Mouse (Mus musculus): ENCODE results near the gene Ints6l. TPM values are rescaled to one million over a fixed set of nuclear protein-coding genes. Genes with fewer than 3 reads are reported as not detected.

The Ints6l gene
- 24.6 TPM for polyA plus RNA-seq (2014; fragmentation: Illumina TruSeq; extraction: RNeasy Lipid Tissue Mini Kit (QIAGEN cat#74804); ENCODE audit: insufficient read depth, low read depth, low replicate concordance)

DNA sequence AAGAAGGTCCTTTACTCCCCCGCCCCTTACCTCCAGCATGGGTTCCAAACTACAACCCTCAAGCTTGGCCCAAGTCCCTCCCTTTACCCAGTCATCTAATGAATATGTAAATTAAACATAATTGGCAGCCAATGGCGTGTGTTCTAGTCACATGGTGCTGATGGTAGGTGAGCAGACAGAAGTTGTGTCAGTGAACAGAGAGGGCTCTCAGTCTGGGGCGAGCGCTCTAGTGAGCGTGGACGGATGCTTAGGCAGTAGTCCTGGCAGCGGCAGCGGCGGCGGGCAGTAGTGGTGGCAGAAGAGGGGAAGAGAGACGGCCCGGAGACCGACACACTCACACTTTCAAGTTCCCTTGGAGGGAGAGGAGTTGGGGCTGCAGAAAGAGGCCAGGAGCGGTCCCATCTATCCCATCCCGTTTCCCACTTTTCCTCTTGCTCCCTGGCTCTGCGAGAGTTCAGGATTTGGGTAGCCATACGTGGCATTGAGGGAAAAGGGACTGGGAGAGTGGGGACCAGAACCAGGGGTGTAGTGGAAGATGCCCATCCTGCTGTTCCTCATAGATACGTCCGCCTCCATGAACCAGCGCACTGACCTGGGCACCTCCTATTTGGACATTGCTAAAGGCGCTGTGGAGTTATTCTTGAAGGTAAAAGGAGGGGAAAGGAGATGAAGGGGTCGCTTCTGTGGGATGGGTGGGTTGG is at the start of gene Ints6l:
Ints6l (plus strand) TSS at position 187 of the 701 bp plus-strand sequence.

GRCm38 (mm10) chrX:56447524-56448015 is 7.1 kb upstream of the Ints6l start, which contains the start of gene Gm2174:
Gene Gm2174, plus strand, starts transcription at chrX:56447965.

DNA sequence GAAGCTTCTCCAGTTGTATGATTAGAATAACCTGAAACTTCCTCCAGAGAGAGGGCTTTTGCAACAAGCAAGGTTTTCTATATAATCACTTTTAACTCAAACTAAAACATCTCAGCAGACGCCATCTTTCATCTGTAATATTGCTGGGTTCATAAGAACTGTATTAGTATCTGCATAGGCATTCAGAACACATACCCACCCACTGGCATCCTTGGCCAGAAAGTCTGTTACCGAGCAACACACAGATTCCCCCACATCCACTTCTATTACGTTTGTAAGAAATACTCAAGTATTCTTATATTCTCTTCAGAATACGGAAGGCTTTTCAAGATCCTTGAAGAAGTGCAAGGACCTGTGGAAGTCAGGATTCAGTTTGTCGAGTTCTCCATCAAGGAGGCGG is 69.8 kb downstream of the Ints6l start, which contains the start of gene Gm10477:
Gm10477 (plus strand) TSS at position 301 of the 400 bp plus-strand sequence.

DNA sequence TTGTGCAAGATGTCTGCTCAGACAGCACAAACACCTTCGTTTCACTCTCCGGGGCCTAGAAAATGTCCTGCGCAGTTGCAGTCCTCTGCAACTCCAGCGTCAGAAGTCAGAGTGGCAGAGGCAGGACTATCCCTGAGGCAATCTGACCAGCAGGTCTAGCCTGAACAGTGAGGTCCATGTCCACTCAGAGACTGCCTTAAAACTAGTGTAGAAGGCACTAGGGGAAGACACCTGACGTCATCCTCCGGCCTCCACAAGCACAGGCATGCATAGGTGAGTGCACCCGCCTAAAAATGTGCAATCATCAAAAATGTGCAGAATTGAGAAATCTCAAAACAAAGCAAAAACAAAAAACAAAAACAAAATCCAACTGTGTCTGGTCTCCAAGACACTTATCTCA is 94.8 kb downstream of the Ints6l start, which contains the start of gene Gm648:
Gm648 (minus strand) TSS at position 101 of the 400 bp plus-strand sequence.

Other genes with a start within 250 kb of the Ints6l start
- not detected for gene Gm773, start 242.0 kb upstream of the Ints6l start, polyA plus RNA-seq (2014; fragmentation: Illumina TruSeq; extraction: RNeasy Lipid Tissue Mini Kit (QIAGEN cat#74804); ENCODE audit: insufficient read depth, low read depth, low replicate concordance)
- gene Zfp449, start 108.5 kb upstream of the Ints6l start, polyA plus RNA-seq (2014; fragmentation: Illumina TruSeq; extraction: RNeasy Lipid Tissue Mini Kit (QIAGEN cat#74804); ENCODE audit: insufficient read depth, low read depth, low replicate concordance), result 1.7 TPM
- 0.90 TPM for gene Smim10l2a, start 80.3 kb upstream of the Ints6l start, polyA plus RNA-seq (2014; fragmentation: Illumina TruSeq; extraction: RNeasy Lipid Tissue Mini Kit (QIAGEN cat#74804); ENCODE audit: insufficient read depth, low read depth, low replicate concordance)
- not detected for gene Gm2174, start 6.9 kb upstream of the Ints6l start, polyA plus RNA-seq (2014; fragmentation: Illumina TruSeq; extraction: RNeasy Lipid Tissue Mini Kit (QIAGEN cat#74804); ENCODE audit: insufficient read depth, low read depth, low replicate concordance)
- gene Gm10477, start 69.9 kb downstream of the Ints6l start, polyA plus RNA-seq (2014; fragmentation: Illumina TruSeq; extraction: RNeasy Lipid Tissue Mini Kit (QIAGEN cat#74804); ENCODE audit: insufficient read depth, low read depth, low replicate concordance), result not detected
- gene Gm648, start 94.7 kb downstream of the Ints6l start, polyA plus RNA-seq (2014; fragmentation: Illumina TruSeq; extraction: RNeasy Lipid Tissue Mini Kit (QIAGEN cat#74804); ENCODE audit: insufficient read depth, low read depth, low replicate concordance), result not detected
- gene Mmgt1, start 143.2 kb downstream of the Ints6l start, polyA plus RNA-seq (2014; fragmentation: Illumina TruSeq; extraction: RNeasy Lipid Tissue Mini Kit (QIAGEN cat#74804); ENCODE audit: insufficient read depth, low read depth, low replicate concordance), result 12.5 TPM
- 17.1 TPM for gene Slc9a6, start 154.9 kb downstream of the Ints6l start, polyA plus RNA-seq (2014; fragmentation: Illumina TruSeq; extraction: RNeasy Lipid Tissue Mini Kit (QIAGEN cat#74804); ENCODE audit: insufficient read depth, low read depth, low replicate concordance)